Mouse (Mus musculus): ENCODE measurements around the gene Lrtm1. TPM values are rescaled to one million over a fixed set of nuclear protein-coding genes. Genes with fewer than 3 reads are reported as not detected.

Lrtm1 gene
- polyA plus RNA-seq, 1 experiment from 2014 or later, result not detected

- DNase-seq (ENCODE audit: low spot score) (peak; percentile 11), ATAC-seq (no peak)
- Histone ChIP-seq H3K4me2 (replicated peaks; ENCODE audit: low read depth, low read length) (no peak overlapping the region), H3K9ac (replicated peaks; ENCODE audit: low read depth) (no peak overlapping the region), H3K27me3 (replicated peaks; ENCODE audit: insufficient read depth, low read length) (no peaks in the 10 kb centered on the region), H3K4me1 (ENCODE audit: insufficient read depth, low read depth, low read length) (no peaks in the 10 kb centered on the region), H3K9me3 (ENCODE audit: low read length) (no peaks in the 10 kb centered on the region), H3K4me3 (ENCODE audit: low read depth, low read length) (no peak overlapping the region), H3K36me3 (ENCODE audit: insufficient read depth, low read length) (no peaks in the 10 kb centered on the region), H3K27ac (ENCODE audit: low read length) (no peak overlapping the region)
- TF ChIP-seq CTCF (IDR thresholded peaks at IDR 0.05) (peak; percentile 22; the same call in 1 of the 2 replicates), EP300 (IDR thresholded peaks at IDR 0.05) (no peak)
- 65% methylated on average over 7 of the region's 7 CpGs for WGBS
These were observed 29.7 kb upstream of the Lrtm1 start for GRCm38 (mm10) chr14:28988211-28988900.

- Histone ChIP-seq H3K36me3 (ENCODE audit: insufficient read depth, low read length) (no peaks in the 10 kb centered on the region), H3K4me2 (replicated peaks; ENCODE audit: low read depth, low read length) (no peak overlapping the region), H3K27me3 (replicated peaks; ENCODE audit: insufficient read depth, low read length) (no peaks in the 10 kb centered on the region), H3K4me1 (ENCODE audit: insufficient read depth, low read depth, low read length) (no peaks in the 10 kb centered on the region), H3K4me3 (ENCODE audit: low read depth, low read length) (no peak overlapping the region), H3K27ac (ENCODE audit: low read length) (no peak overlapping the region), H3K9me3 (ENCODE audit: low read length) (no peaks in the 10 kb centered on the region), H3K9ac (replicated peaks; ENCODE audit: low read depth) (no peak overlapping the region)
- DNase-seq (ENCODE audit: low spot score), result no peak
- ATAC-seq, result no peak
- WGBS, result 88% methylated on average over 3 of the region's 3 CpGs
- TF ChIP-seq CTCF (IDR thresholded peaks at IDR 0.05), result no peak
These were observed 21.4 kb upstream of the Lrtm1 start for GRCm38 (mm10) chr14:28996569-28996968.

GRCm38 (mm10) chr14:29005228-29005840 lies 12.7 kb upstream of the Lrtm1 start:
- TF ChIP-seq EP300 (IDR thresholded peaks at IDR 0.05) (no peak), CTCF (IDR thresholded peaks at IDR 0.05) (no peak)
- DNase-seq (ENCODE audit: low spot score), result no peak
- no peaks in the 10 kb centered on the region for H3K9me3 ChIP-seq (ENCODE audit: low read length)
- ATAC-seq, result no peak
- no peaks in the 10 kb centered on the region for H3K36me3 ChIP-seq (ENCODE audit: insufficient read depth, low read length)
- H3K4me2 ChIP-seq (replicated peaks; ENCODE audit: low read depth, low read length), result no peak overlapping the region
- no peak overlapping the region for H3K4me3 ChIP-seq (ENCODE audit: low read depth, low read length)
- H3K27me3 ChIP-seq (replicated peaks; ENCODE audit: insufficient read depth, low read length), result no peaks in the 10 kb centered on the region
- H3K27ac ChIP-seq (ENCODE audit: low read length), result no peak overlapping the region
- H3K4me1 ChIP-seq (ENCODE audit: insufficient read depth, low read depth, low read length), result no peaks in the 10 kb centered on the region
- H3K9ac ChIP-seq (replicated peaks; ENCODE audit: low read depth), result no peak overlapping the region
- 86% methylated on average over 4 of the region's 5 CpGs for WGBS

- no peak for DNase-seq (ENCODE audit: low spot score)
- H3K36me3 ChIP-seq (ENCODE audit: insufficient read depth, low read length), result no peaks in the 10 kb centered on the region
These were observed 8.4 kb upstream of the Lrtm1 start for GRCm38 (mm10) chr14:29009644-29010043.

GRCm38 (mm10) chr14:29013161-29013560 lies 4.8 kb upstream of the Lrtm1 start:
- no peaks in the 10 kb centered on the region for H3K36me3 ChIP-seq (ENCODE audit: insufficient read depth, low read length)
- H3K4me3 ChIP-seq (ENCODE audit: low read depth, low read length), result no peak overlapping the region
- H3K4me1 ChIP-seq (ENCODE audit: insufficient read depth, low read depth, low read length), result no peaks in the 10 kb centered on the region
- H3K27me3 ChIP-seq (replicated peaks; ENCODE audit: insufficient read depth, low read length), result no peaks in the 10 kb centered on the region
- ATAC-seq, result no peak
- TF ChIP-seq EP300 (IDR thresholded peaks at IDR 0.05) (no peak), CTCF (IDR thresholded peaks at IDR 0.05) (no peak)
- H3K9me3 ChIP-seq (ENCODE audit: low read length), result no peaks in the 10 kb centered on the region
- no peak for DNase-seq (ENCODE audit: low spot score)
- no peak overlapping the region for H3K9ac ChIP-seq (replicated peaks; ENCODE audit: low read depth)
- no peak overlapping the region for H3K4me2 ChIP-seq (replicated peaks; ENCODE audit: low read depth, low read length)
- 82% methylated on average over 3 of the region's 3 CpGs for WGBS
- no peak overlapping the region for H3K27ac ChIP-seq (ENCODE audit: low read length)

More at GRCm38 (mm10) chr14:29009644-29010043, 8.4 kb upstream of the Lrtm1 start:
- WGBS, result 87% methylated on average over 4 of the region's 4 CpGs
- Histone ChIP-seq H3K9me3 (ENCODE audit: low read length) (no peaks in the 10 kb centered on the region), H3K4me2 (replicated peaks; ENCODE audit: low read depth, low read length) (no peak overlapping the region), H3K27ac (ENCODE audit: low read length) (no peak overlapping the region), H3K27me3 (replicated peaks; ENCODE audit: insufficient read depth, low read length) (no peaks in the 10 kb centered on the region), H3K9ac (replicated peaks; ENCODE audit: low read depth) (no peak overlapping the region), H3K4me3 (ENCODE audit: low read depth, low read length) (no peak overlapping the region), H3K4me1 (ENCODE audit: insufficient read depth, low read depth, low read length) (no peaks in the 10 kb centered on the region)
- TF ChIP-seq EP300 (IDR thresholded peaks at IDR 0.05) (no peak), CTCF (IDR thresholded peaks at IDR 0.05) (no peak)
- no peak for ATAC-seq

- no peaks in the 10 kb centered on the region for H3K36me3 ChIP-seq (ENCODE audit: insufficient read depth, low read length)
- ATAC-seq, result no peak
- 85% methylated on average over 2 of the region's 2 CpGs for WGBS
- no peaks in the 10 kb centered on the region for H3K9me3 ChIP-seq (ENCODE audit: low read length)
- TF ChIP-seq CTCF (IDR thresholded peaks at IDR 0.05) (no peak), EP300 (IDR thresholded peaks at IDR 0.05) (no peak)
- DNase-seq (ENCODE audit: low spot score), result no peak
- no peak overlapping the region for H3K4me3 ChIP-seq (ENCODE audit: low read depth, low read length)
- H3K27me3 ChIP-seq (replicated peaks; ENCODE audit: insufficient read depth, low read length), result no peaks in the 10 kb centered on the region
- no peak overlapping the region for H3K4me2 ChIP-seq (replicated peaks; ENCODE audit: low read depth, low read length)
- H3K9ac ChIP-seq (replicated peaks; ENCODE audit: low read depth), result no peak overlapping the region
- H3K27ac ChIP-seq (ENCODE audit: low read length), result no peak overlapping the region
- H3K4me1 ChIP-seq (ENCODE audit: insufficient read depth, low read depth, low read length), result no peaks in the 10 kb centered on the region
These were observed 3.3 kb upstream of the Lrtm1 start for GRCm38 (mm10) chr14:29014680-29015079.
